Mouse (Mus musculus) macrophage (primary cell): ENCODE results near the gene 4930519P11Rik. TPM values are rescaled to one million over a fixed set of nuclear protein-coding genes. Genes with fewer than 3 reads are reported as not detected.
A peak's percentile ranks its signal among the peaks of the same experiment; 100 is the strongest.

Experiments used
- H3K27ac ChIP-seq: fragments of 350-480 bp; formaldehyde crosslinking; 2 replicates; pipeline ENCODE4 v1.9.0; 2021
- H3K36me3 ChIP-seq: fragments of 350-480 bp; formaldehyde crosslinking; 2 replicates; pipeline ENCODE4 v1.9.0; 2021; ENCODE audit errors: inconsistent target
- H3K4me3 ChIP-seq: fragments of 350-480 bp; formaldehyde crosslinking; 2 replicates; pipeline ENCODE4 v1.9.0; 2021; ENCODE audit errors: inconsistent target
- H3K79me2 ChIP-seq: fragments of 350-480 bp; formaldehyde crosslinking; 2 replicates; pipeline ENCODE4 v1.9.0; 2021; ENCODE audit errors: inconsistent target
- WGBS: methylation state at CpG from one replicate; pipeline ENCODE4 v1.1.7; 2026; ENCODE audit warnings: inconsistent platforms; ENCODE audit not compliant: missing documents; 5-methylcytosine and 5-hydroxymethylcytosine counted together
- polyA plus RNA-seq: library from polyadenylated mRNA; stranded (reverse); fragments of 250-400 nt; gene quantifications from 3 replicates; pipeline ENCODE4 v1.2.4, GENCODE M21; 2018; ENCODE audit warnings: inconsistent platforms
- total RNA-seq, 78 experiments: library from RNA; depleted of rRNA; stranded (reverse); fragments of 250-400 nt; gene quantifications; 1 replicate in 9 of 78; 2 replicates in 24 of 78; 3 replicates in 43 of 78; 4 replicates in 2 of 78; pipeline ENCODE4 v1.2.4; 2018; ENCODE audit warnings: inconsistent platforms in 56 of 78

The 4930519P11Rik gene
- total RNA-seq (2018; cell fraction: chromatin; rRNA removed): not detected
- not detected for total RNA-seq (2018; cell fraction: cytosol; rRNA removed)
- total RNA-seq (2018; cell fraction: nucleus; rRNA removed): not detected
- polyA plus RNA-seq: not detected in 3 replicates

DNA sequence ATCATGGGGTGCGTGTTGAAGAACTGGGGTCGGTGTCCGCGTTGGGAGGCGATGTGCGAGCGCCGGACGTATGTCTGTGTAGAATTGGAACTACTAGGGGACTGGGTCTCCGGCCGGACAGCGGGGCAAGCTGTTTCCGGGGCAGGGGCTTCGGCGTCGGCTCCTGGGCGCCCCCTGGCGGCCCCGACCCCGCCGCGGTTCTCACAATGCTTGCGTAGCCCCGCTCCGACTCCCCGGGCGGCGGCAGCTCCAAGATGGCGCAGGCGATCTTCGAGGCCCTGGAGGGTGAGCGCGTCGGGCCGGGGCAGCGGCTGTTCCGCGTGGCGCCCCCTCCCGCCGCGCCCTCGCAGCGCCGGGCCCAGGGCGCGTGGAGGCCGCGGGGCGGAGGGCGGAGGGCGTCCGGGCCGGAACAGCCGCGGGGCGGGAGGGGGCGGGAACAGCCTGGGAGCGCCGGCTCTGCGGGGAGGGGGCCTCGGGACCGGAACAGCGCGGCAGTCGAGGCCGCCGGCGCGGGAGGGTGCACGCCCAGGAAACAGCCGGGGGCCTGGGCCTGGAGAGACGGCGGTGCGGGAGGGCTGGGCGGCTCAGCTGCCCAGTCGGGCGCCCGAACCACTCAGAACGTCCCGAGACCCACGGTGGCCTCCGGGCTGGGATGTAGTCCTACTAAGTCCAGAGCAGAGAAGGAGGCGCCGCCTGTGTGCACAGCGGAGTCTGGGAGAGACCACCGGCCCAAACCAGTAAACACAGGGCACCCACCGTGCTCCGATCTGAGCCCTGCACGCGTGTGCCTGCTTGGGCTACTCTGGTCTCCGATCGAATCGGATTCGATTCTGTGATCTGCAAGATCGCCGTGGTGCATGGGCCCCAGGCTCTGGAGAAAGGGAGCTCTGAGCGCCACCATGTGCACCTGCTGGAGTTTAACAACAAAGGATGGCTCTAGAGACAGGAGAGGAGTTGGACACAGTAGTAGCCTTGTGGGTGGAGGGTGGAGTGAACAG lies at the start of gene 4930519P11Rik, which contains the start of gene Zfp341:
Gene 4930519P11Rik, minus strand, starts transcription at position 320 of the 998 bp plus-strand sequence.
Gene Zfp341, plus strand, starts transcription at position 180 of the 998 bp plus-strand sequence.
- Histone ChIP-seq H3K4me3 (peak within 1 kb of the TSS; percentile 59), H3K27ac (peak within 1 kb of the TSS; percentile 60), H3K79me2 (no peaks in the 10 kb centered on the region), H3K36me3 (no peaks in the 10 kb centered on the region)
- WGBS: 1% methylated on average over 80 of the region's 98 CpGs

GRCm38 (mm10) chr2:154659531-154660074 lies 46.4 kb upstream of the 4930519P11Rik start:
- H3K79me2 ChIP-seq: peaks cover 76% of the 10 kb centered on the region
- 10% methylated on average over 2 of the region's 5 CpGs for WGBS
- H3K36me3 ChIP-seq: peaks cover 22% of the 10 kb centered on the region; the same call in 1 of the 2 replicates
- H3K4me3 ChIP-seq: peak overlapping the region; percentile 98; the same call in 1 of the 2 replicates
- H3K27ac ChIP-seq: peak overlapping the region; percentile 95; the same call in 1 of the 2 replicates

DNA sequence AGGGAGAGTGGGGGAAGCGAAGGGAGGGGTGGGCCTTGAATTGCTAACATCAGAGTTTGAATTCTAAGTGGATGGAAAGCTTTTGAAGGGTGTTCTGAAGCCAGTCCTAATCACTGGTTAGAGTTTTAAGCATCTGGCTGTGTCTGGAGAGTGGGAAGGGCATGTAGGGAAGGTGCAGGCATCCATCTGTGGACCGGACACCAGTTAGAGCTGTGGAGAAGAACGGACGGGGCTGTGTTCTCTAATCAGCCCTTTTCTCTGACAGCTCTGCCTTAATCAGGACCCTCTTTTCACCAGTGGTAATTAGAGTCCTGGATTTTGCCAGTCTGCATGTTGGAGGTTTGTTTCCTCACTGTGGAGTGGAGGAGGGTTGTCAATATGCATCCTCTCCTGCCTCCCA lies 45.8 kb upstream of the 4930519P11Rik start:
- Histone ChIP-seq H3K79me2 (peaks cover 70% of the 10 kb centered on the region), H3K4me3 (peak overlapping the region; percentile 98; the same call in 1 of the 2 replicates), H3K27ac (peak overlapping the region; percentile 95; the same call in 1 of the 2 replicates), H3K36me3 (peaks cover 19% of the 10 kb centered on the region; the same call in 1 of the 2 replicates)
- WGBS: 88% methylated on average over 4 of the region's 4 CpGs

DNA sequence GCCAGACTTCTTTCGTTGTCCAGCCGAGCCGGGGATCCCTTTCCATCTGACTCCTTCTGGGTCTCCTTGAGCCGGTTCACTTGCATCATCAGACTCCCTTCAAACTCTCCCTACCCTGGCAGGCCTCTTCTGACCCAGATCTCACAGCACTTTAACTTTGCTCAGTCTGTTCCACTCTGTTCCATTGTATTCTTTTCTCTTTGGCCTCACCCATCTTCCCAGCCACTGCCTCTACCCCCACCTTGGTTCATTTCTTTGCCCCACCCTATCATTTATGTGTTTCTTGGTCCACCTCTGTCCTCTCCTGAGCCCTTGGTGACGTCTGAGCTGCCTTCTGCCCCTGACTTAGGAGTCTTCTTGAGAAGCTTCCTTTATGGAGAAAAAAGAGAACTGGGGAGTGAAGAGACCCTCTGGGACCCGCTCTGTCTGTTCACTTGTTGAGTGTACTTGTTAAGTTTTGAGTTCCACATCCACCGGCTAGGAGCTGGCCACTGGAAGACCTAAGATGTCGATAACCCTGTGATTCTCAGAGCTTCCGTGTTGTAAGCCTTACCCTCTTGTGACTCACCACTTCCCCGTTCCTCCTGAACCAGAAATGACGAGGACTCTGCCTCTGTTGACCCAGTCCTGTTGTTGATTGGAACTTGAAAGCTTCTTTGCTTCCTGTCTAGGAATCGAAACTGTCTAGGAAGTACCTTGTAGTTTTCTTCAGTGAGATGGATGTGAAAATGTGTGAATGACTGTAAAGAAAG lies 44.4 kb upstream of the 4930519P11Rik start:
- Histone ChIP-seq H3K4me3 (peak overlapping the region; percentile 98), H3K36me3 (peaks cover 16% of the 10 kb centered on the region; the same call in 1 of the 2 replicates), H3K79me2 (peaks cover 56% of the 10 kb centered on the region), H3K27ac (peak overlapping the region; percentile 95)
- 0% methylated on average over 12 of the region's 12 CpGs for WGBS

GRCm38 (mm10) chr2:154656710-154657485 lies 43.7 kb upstream of the 4930519P11Rik start:
- under 1% methylated on average over 56 of the region's 67 CpGs for WGBS
- peak overlapping the region; percentile 98 for H3K4me3 ChIP-seq
- peaks cover 16% of the 10 kb centered on the region; the same call in 1 of the 2 replicates for H3K36me3 ChIP-seq
- H3K79me2 ChIP-seq: peaks cover 49% of the 10 kb centered on the region
- peak overlapping the region; percentile 95 for H3K27ac ChIP-seq

- Histone ChIP-seq H3K27ac (peak overlapping the region; percentile 38), H3K36me3 (0 out of 2 replicates have a peak, but pooled peaks cover 7% of the 10 kb centered on the region), H3K79me2 (peaks cover 39% of the 10 kb centered on the region), H3K4me3 (no peak overlapping the region)
- WGBS: 7% methylated on average over 2 of the region's 2 CpGs
These were observed 42.7 kb upstream of the 4930519P11Rik start for GRCm38 (mm10) chr2:154655878-154656414.

- peaks cover 29% of the 10 kb centered on the region for H3K79me2 ChIP-seq
- WGBS: 96% methylated on average over 12 of the region's 12 CpGs
- H3K27ac ChIP-seq: no peak overlapping the region
- no peak overlapping the region for H3K4me3 ChIP-seq
- no peaks in the 10 kb centered on the region for H3K36me3 ChIP-seq
These were observed 41.7 kb upstream of the 4930519P11Rik start for GRCm38 (mm10) chr2:154654976-154655375.

- no peaks in the 10 kb centered on the region for H3K36me3 ChIP-seq
- WGBS: 89% methylated on average over 8 of the region's 8 CpGs
- H3K27ac ChIP-seq: no peak within 1 kb of the TSS
- no peaks in the 10 kb centered on the region for H3K79me2 ChIP-seq
- no peak within 1 kb of the TSS for H3K4me3 ChIP-seq
These were observed 38.1 kb upstream of the 4930519P11Rik start, which contains the start of gene Chmp4b for GRCm38 (mm10) chr2:154651363-154651762. Chmp4b (plus strand) TSS chr2:154651705.

GRCm38 (mm10) chr2:154650404-154650803 lies 37.2 kb upstream of the 4930519P11Rik start:
- Histone ChIP-seq H3K27ac (no peak overlapping the region), H3K4me3 (no peak overlapping the region), H3K36me3 (no peaks in the 10 kb centered on the region), H3K79me2 (no peaks in the 10 kb centered on the region)
- 89% methylated on average over 3 of the region's 3 CpGs for WGBS

DNA sequence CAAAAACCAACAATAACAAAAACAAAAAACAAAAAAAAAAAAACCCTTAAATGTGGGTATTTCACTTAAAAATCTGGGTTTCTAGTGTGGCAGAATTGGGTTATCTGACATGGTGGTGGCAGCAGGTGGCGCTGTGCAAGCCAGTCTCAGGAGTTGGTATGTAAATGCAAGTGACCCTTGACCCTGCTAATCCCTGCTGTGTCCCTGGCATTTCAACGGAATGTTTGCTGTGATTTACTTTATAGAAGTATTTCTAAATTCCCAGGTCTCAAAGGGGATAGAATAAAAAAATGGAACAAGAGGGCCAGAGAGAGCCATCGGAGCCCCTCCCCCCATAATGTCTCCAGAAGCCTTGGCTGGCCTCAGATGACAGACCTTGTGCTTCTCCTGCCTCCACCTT lies 34.8 kb upstream of the 4930519P11Rik start:
- no peaks in the 10 kb centered on the region for H3K36me3 ChIP-seq
- H3K4me3 ChIP-seq: no peak overlapping the region
- 36% methylated on average over 3 of the region's 3 CpGs for WGBS
- no peaks in the 10 kb centered on the region for H3K79me2 ChIP-seq
- no peak overlapping the region for H3K27ac ChIP-seq

DNA sequence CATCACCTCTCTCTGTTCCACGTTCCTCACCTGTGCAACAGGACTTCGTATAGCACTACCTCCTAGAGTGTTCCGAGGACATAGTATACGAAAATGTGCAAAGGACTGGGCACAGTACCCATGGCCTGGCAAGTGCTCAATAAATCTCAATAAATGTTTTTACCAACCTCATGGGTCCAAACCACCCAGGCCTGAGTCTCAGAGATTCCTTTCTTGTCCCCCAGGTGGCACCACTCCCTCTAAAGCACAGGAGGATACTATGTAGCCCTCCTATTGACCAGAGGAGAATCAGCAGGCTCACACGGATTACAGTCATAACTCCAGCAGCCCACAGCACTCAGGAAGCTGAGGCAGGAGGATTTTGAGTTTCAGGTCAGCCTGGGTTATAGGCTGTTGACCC lies 33.4 kb upstream of the 4930519P11Rik start:
- WGBS: 81% methylated on average over 5 of the region's 5 CpGs
- H3K79me2 ChIP-seq: no peaks in the 10 kb centered on the region
- no peak overlapping the region for H3K4me3 ChIP-seq
- no peaks in the 10 kb centered on the region for H3K36me3 ChIP-seq
- H3K27ac ChIP-seq: no peak overlapping the region

- Histone ChIP-seq H3K27ac (no peak overlapping the region), H3K79me2 (no peaks in the 10 kb centered on the region), H3K36me3 (peaks cover 8% of the 10 kb centered on the region), H3K4me3 (no peak overlapping the region)
- WGBS: 94% methylated on average over 6 of the region's 6 CpGs
These were observed 29.6 kb upstream of the 4930519P11Rik start for GRCm38 (mm10) chr2:154642712-154643385.
